9 mouse cellular contexts compared by ENCODE assay signal in genomic region chr10:13714199-13714919, GRCm38 (mm10).
A peak's percentile ranks its signal among the peaks of the same experiment; 100 is the strongest.
DNase-seq lines count a peak whose midpoint lies in the region; ATAC-seq lines count a peak whose summit lies in the region.
"Had no signal": no experiment of that assay in that cellular context is flagged by ENCODE, and none has a peak within 500 bp of the region (broad histone marks: within the 10 kb centered on the region; RNA-seq: fewer than 3 reads in every experiment).

No protein-coding gene starts in this region.

- peak; percentile 92 for ATAC-seq in forebrain, embryonic 13.5 days
- peak; percentile 40 for ATAC-seq in kidney, embryonic 16.5 days (ENCODE audit: low FRiP score, low TSS enrichment)
- ATAC-seq: Patski had no signal

- H3K4me1 ChIP-seq in forebrain, embryonic 13.5 days, result peaks cover 29% of the 10 kb centered on the region
- peaks cover 21% of the 10 kb centered on the region for H3K4me1 ChIP-seq in kidney, embryonic 16.5 days (ENCODE audit: insufficient read depth, low read length)

- H3K27me3 ChIP-seq in forebrain, embryonic 13.5 days, result no peaks in the 10 kb centered on the region
- H3K27me3 ChIP-seq in kidney, embryonic 16.5 days (ENCODE audit: insufficient read depth, low read length), result no peaks in the 10 kb centered on the region
- H3K27me3 ChIP-seq: Patski had no signal

- H3K9ac ChIP-seq in forebrain, embryonic 13.5 days, result 0 out of 2 replicates have a peak overlapping the region, but pooled peaks have one; percentile 21
- no peak overlapping the region; the same call in 1 of the 2 replicates for H3K9ac ChIP-seq in kidney, embryonic 16.5 days (replicated peaks; ENCODE audit: low read length)

- 8% methylated on average over 9 of the region's 9 CpGs for whole genome bisulfite sequencing in forebrain, embryonic 13.5 days
- 19% methylated on average over 9 of the region's 9 CpGs for WGBS in kidney, embryonic 16.5 days

- no peaks in the 10 kb centered on the region for H3K36me3 ChIP-seq in forebrain, embryonic 13.5 days (ENCODE audit: poor library complexity, severe bottlenecking)
- H3K36me3 ChIP-seq in kidney, embryonic 16.5 days (ENCODE audit: insufficient read depth, low read length), result no peaks in the 10 kb centered on the region

- no peak overlapping the region for H3K4me3 ChIP-seq in forebrain, embryonic 13.5 days
- no peak overlapping the region for H3K4me3 ChIP-seq in kidney, embryonic 16.5 days (ENCODE audit: low read length)

- peak; percentile 8 to 9 for DNase-seq in left cerebral cortex, postnatal 14 days (ENCODE audit: low spot score in 2 of 2)
- DNase-seq in left cerebral cortex, postnatal 36 days (ENCODE audit: low spot score in 2 of 2), result no peak
- DNase-seq in cerebellum, adult 18-20 months, result peak; percentile 86 to 87
- peak; percentile 42 for DNase-seq in neural tube, embryonic 10.5 days (ENCODE audit: extremely low spot score, low spot score)
- no peak for DNase-seq in thymus, postnatal 36 days
- no peak for DNase-seq in urinary bladder, postnatal 4 days (ENCODE audit: low spot score in 2 of 2)

- H3K4me2 ChIP-seq in forebrain, embryonic 13.5 days, result peak overlapping the region; percentile 30
- H3K4me2 ChIP-seq in kidney, embryonic 16.5 days (replicated peaks; ENCODE audit: low read depth, low read length), result no peak overlapping the region

- intact Hi-C loops in left cerebral cortex, postnatal 14 days (cut with DNase I), result no loop called here
- intact Hi-C loops in left cerebral cortex, postnatal 36 days (cut with DNase I), result no loop called here

- H3K9me3 ChIP-seq in forebrain, embryonic 13.5 days (replicated peaks), result no peaks in the 10 kb centered on the region
- H3K9me3 ChIP-seq in kidney, embryonic 16.5 days (ENCODE audit: low read length), result no peaks in the 10 kb centered on the region

- peak overlapping the region; percentile 66 for H3K27ac ChIP-seq in forebrain, embryonic 13.5 days
- H3K27ac ChIP-seq in kidney, embryonic 16.5 days (ENCODE audit: low read length), result peak overlapping the region; percentile 66

Comparison
In these comparisons a context has a peak if more than half of its experiments do, and no peak if none do; other contexts are left out.
1. DNase-seq: peak in left cerebral cortex, postnatal 14 days (2 of 2), cerebellum, adult 18-20 months (2 of 2) and neural tube, embryonic 10.5 days (single experiment); none in left cerebral cortex, postnatal 36 days (0 of 2), thymus, postnatal 36 days (0 of 2) and urinary bladder, postnatal 4 days (0 of 2).